Mouse (Mus musculus): ENCODE measurements around the gene Txn1.

DNA sequence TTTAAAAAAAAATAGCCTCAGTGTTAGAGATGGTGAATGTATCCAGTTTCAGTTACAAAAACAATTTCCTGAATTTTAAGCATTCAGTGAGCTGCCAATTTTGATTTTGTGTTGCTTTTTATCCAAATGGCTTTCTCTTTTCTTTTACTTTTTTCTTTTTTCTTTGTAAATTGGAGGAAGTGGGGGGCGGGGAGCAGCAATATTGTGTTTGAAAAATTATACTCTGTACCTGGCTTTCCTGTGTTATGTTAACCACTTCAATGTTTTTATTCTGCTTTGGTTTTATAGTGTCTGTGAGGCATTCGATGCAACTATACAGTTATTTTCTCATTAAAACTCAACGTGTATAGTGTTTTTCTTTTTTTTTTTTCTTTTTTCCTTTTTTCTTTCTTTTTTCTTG lies 59.6 kb downstream of the Txn1 start:
- TF ChIP-seq EP300 (IDR thresholded peaks at IDR 0.05) = no peak
- no peak for TF ChIP-seq CTCF (IDR thresholded peaks at IDR 0.05)
